Mouse (Mus musculus): ENCODE results near the gene Wdr83os. TPM values are rescaled to one million over a fixed set of nuclear protein-coding genes. Genes with fewer than 3 reads are reported as not detected.

Gene Wdr83os
- total and polyA plus RNA-seq, 3 experiments, result 40.9 to 103 (median 43.5) TPM

DNA sequence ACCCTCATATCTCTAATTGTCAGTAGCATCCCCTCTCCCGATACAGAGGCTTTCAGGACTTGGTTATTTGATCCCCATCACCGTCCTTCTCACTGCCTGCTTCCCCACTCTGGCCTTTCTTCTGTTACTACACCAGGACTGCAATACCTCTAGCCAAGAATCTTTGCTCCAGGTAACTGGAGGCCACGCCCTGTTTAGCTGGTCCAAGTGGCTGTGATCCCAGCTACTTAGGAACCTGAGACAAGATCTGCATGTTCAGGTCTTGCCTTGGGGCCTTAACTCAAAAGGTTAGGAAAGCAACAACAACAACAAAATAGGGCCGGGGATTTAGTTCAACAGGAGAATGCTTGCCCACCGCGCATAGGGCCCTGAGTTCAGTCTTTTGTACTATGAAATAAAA is 36.9 kb upstream of the Wdr83os start:
- DNase-seq (ENCODE audit: extremely low read depth), result no peak
- dilution Hi-C loops (cut with MboI; ENCODE audit: extremely low pct_ligation_motif_present, extremely low pct_unique_long_range_greater_than_20kb, low sequenced_read_pairs), result no loop called here
- H3K4me1 ChIP-seq (ENCODE audit: control insufficient read depth in 1 of 2, insufficient read depth in 2 of 2), result peaks cover 3 to 29% of the 10 kb centered on the region in 2 experiments
- peaks cover 76 to 89% of the 10 kb centered on the region in 2 experiments for H3K36me3 ChIP-seq (replicated peaks in 1 of 2; ENCODE audit: control insufficient read depth in 1 of 2, insufficient read depth in 1 of 2, low read length in 1 of 2)
- H3K27me3 ChIP-seq (replicated peaks), result no peaks in the 10 kb centered on the region
- no peak overlapping the region for H3K9ac ChIP-seq (ENCODE audit: insufficient read depth, low read depth)
- H3K27ac ChIP-seq (ENCODE audit: insufficient read depth, low read depth), result no peak overlapping the region
- in situ Hi-C loops (cut with MboI; ENCODE audit: low pct_ligation_motif_present, low pct_unique_long_range_greater_than_20kb, low sequenced_read_pairs), result no loop called here
- no peak for TF ChIP-seq USF2 (conservative IDR thresholded peaks at IDR 0.05; ENCODE audit: low read depth, low read length)
- no peak for TF ChIP-seq ZC3H11A (IDR thresholded peaks at IDR 0.05; ENCODE audit: low read depth, low read length)
- TF ChIP-seq USF1 (IDR thresholded peaks at IDR 0.05; ENCODE audit: low read depth, low read length), result no peak
- no peak for TF ChIP-seq BHLHE40 (IDR thresholded peaks at IDR 0.05; ENCODE audit: low read depth, low read length)
- TF ChIP-seq SIN3A (IDR thresholded peaks at IDR 0.05; ENCODE audit: low read length), result no peak
- TF ChIP-seq CTCF (conservative IDR thresholded peaks at IDR 0.05 in 1 of 2, IDR thresholded peaks at IDR 0.05 in 1 of 2; ENCODE audit: low read depth in 2 of 2, low read length in 2 of 2), result no peak
- H3K4me3 ChIP-seq (replicated peaks in 1 of 3; ENCODE audit: low read depth in 2 of 3, low read length in 2 of 3, poor library complexity in 1 of 3), result no peak overlapping the region
- H3K9me3 ChIP-seq (replicated peaks; ENCODE audit: low read length), result no peaks in the 10 kb centered on the region
- H3K79me2 ChIP-seq (replicated peaks; ENCODE audit: control insufficient read depth, extremely low read depth, insufficient read depth, poor library complexity, severe bottlenecking), result peaks cover 51% of the 10 kb centered on the region
- H3K4me2 ChIP-seq (ENCODE audit: insufficient read depth, low read depth, poor library complexity, severe bottlenecking), result no peak overlapping the region

DNA sequence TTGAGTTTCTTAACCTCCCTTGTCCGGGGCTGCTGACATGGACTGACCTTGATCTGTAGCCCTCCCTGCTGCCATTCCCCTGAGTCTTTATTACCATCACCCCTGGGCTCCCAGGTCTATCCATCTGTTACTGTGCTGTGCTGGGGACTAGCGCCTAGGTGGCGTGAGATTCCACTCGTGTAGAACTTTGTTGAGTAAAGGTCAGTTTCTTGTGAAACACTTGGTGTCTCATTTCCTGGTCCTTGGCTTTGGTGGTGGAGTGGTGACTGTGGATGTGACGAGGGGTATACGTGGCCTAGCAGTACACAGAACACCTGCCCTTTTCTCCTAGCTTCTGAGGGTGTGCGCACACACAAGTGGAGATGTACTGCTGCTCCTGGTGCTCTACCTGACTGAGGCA is 23.2 kb upstream of the Wdr83os start:
- no peak for DNase-seq (ENCODE audit: extremely low read depth)

DNA sequence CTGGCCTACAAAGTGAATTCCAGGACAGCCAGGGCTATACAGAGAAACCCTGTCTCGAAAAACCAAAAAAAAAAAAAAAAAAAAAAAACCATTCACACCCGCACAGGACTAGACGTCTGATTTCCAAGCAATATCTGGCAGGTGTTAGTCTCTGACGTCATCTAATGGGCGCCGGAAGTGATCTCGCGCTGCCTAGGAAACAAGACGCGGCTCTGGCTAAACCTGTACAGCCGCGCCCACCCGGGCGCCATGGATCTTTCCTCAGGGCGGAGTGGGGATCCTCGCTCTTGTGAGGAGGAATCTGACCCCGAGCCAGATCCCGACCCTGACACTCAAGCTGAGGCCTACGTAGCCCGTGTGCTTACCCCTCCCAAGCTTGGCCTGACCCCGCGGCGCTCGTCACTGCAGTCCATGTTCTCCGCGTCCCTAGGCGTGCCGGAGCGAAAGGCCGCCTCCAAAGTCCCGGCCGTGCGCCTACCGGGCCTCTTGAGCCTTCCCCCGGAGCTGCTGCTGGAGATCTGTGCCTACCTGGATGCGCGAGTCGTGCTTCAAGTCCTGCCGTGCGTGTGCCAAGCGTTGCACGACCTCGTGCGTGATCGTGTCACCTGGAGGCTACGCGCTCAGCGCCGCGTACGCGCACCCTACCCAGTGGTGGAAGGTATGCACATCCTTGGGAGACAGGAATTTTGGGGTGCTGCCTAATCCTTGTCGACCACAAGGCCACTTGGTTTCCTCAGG is 20.5 kb upstream of the Wdr83os start, which contains the start of gene Fbxw9:
TSS of gene Fbxw9 (plus strand) at position 177 of the 738 bp plus-strand sequence.
- H3K27ac ChIP-seq (ENCODE audit: insufficient read depth, low read depth), result no peak within 1 kb of the TSS
- TF ChIP-seq ZNF384 (IDR thresholded peaks at IDR 0.05; ENCODE audit: low read depth, low read length) (peak; percentile 85), CHD1 (IDR thresholded peaks at IDR 0.05; ENCODE audit: low read depth, low read length) (no peak), USF2 (conservative IDR thresholded peaks at IDR 0.05; ENCODE audit: low read depth, low read length) (no peak), JUN (IDR thresholded peaks at IDR 0.05; ENCODE audit: insufficient read depth, low read depth, low read length) (0 out of 2 replicates have a peak, but pooled peaks have one; percentile 15), MEF2A (IDR thresholded peaks at IDR 0.05; ENCODE audit: borderline replicate concordance, low read depth, low read length) (no peak), MXI1 (IDR thresholded peaks at IDR 0.05; ENCODE audit: low read depth, low read length) (peak; percentile 95), JUND (conservative IDR thresholded peaks at IDR 0.05; ENCODE audit: low read depth, low read length) (0 out of 2 replicates have a peak, but pooled peaks have one; percentile 29), CHD2 (IDR thresholded peaks at IDR 0.05; ENCODE audit: low read length) (no peak; the same call in 1 of the 2 replicates), SIN3A (IDR thresholded peaks at IDR 0.05; ENCODE audit: low read length) (peak; percentile 100), POLR2A (IDR thresholded peaks at IDR 0.05; ENCODE audit: low read depth, low read length) (peak; percentile 53; the same call in 1 of the 2 replicates), ZMIZ1 (IDR thresholded peaks at IDR 0.05; ENCODE audit: low read depth, low read length) (no peak), MYC (IDR thresholded peaks at IDR 0.05; ENCODE audit: low read depth, low read length) (no peak), RAD21 (IDR thresholded peaks at IDR 0.05; ENCODE audit: low read depth, low read length) (no peak), UBTF (IDR thresholded peaks at IDR 0.05; ENCODE audit: low read depth, low read length) (no peak), NELFE (IDR thresholded peaks at IDR 0.05; ENCODE audit: low read depth, low read length) (no peak)

More for the DNA sequence above, 23.2 kb upstream of the Wdr83os start:
- Histone ChIP-seq H3K36me3 (replicated peaks in 1 of 2; ENCODE audit: control insufficient read depth in 1 of 2, insufficient read depth in 1 of 2, low read length in 1 of 2) (peaks cover 45 to 63% of the 10 kb centered on the region in 2 experiments), H3K9ac (ENCODE audit: insufficient read depth, low read depth) (no peak overlapping the region), H3K27ac (ENCODE audit: insufficient read depth, low read depth) (no peak overlapping the region), H3K79me2 (replicated peaks; ENCODE audit: control insufficient read depth, extremely low read depth, insufficient read depth, poor library complexity, severe bottlenecking) (no peaks in the 10 kb centered on the region), H3K4me3 (replicated peaks in 1 of 3; ENCODE audit: low read depth in 2 of 3, low read length in 2 of 3, poor library complexity in 1 of 3) (no peak overlapping the region), H3K4me2 (ENCODE audit: insufficient read depth, low read depth, poor library complexity, severe bottlenecking) (no peak overlapping the region), H3K4me1 (ENCODE audit: control insufficient read depth in 1 of 2, insufficient read depth in 2 of 2) (peaks cover 5 to 18% of the 10 kb centered on the region in 2 experiments), H3K27me3 (replicated peaks) (no peaks in the 10 kb centered on the region), H3K9me3 (replicated peaks; ENCODE audit: low read length) (no peaks in the 10 kb centered on the region)
- TF ChIP-seq BHLHE40 (IDR thresholded peaks at IDR 0.05; ENCODE audit: low read depth, low read length), result no peak
- TF ChIP-seq ZNF384 (IDR thresholded peaks at IDR 0.05; ENCODE audit: low read depth, low read length), result no peak
- no peak for TF ChIP-seq MXI1 (IDR thresholded peaks at IDR 0.05; ENCODE audit: low read depth, low read length)
- TF ChIP-seq EP300 (IDR thresholded peaks at IDR 0.05; ENCODE audit: low read length), result no peak
- no peak for TF ChIP-seq RAD21 (IDR thresholded peaks at IDR 0.05; ENCODE audit: low read depth, low read length)
- TF ChIP-seq ELF1 (IDR thresholded peaks at IDR 0.05; ENCODE audit: low read depth, low read length), result no peak
- TF ChIP-seq PAX5 (IDR thresholded peaks at IDR 0.05; ENCODE audit: low read length), result no peak
- TF ChIP-seq USF2 (conservative IDR thresholded peaks at IDR 0.05; ENCODE audit: low read depth, low read length), result no peak
- TF ChIP-seq MEF2A (IDR thresholded peaks at IDR 0.05; ENCODE audit: borderline replicate concordance, low read depth, low read length), result no peak
- no peak for TF ChIP-seq TBP (conservative IDR thresholded peaks at IDR 0.05; ENCODE audit: low read depth, low read length)
- TF ChIP-seq UBTF (IDR thresholded peaks at IDR 0.05; ENCODE audit: low read depth, low read length), result no peak
- no peak for TF ChIP-seq MAFK (IDR thresholded peaks at IDR 0.05; ENCODE audit: insufficient replicate concordance, low read length)
- TF ChIP-seq ZKSCAN1 (IDR thresholded peaks at IDR 0.05; ENCODE audit: borderline replicate concordance, low read depth, low read length), result no peak
- no peak for TF ChIP-seq CHD1 (IDR thresholded peaks at IDR 0.05; ENCODE audit: low read depth, low read length)
- no peak for TF ChIP-seq CHD2 (IDR thresholded peaks at IDR 0.05; ENCODE audit: low read length)
- TF ChIP-seq SMC3 (IDR thresholded peaks at IDR 0.05; ENCODE audit: low read depth, low read length), result no peak
- dilution Hi-C loops (cut with MboI; ENCODE audit: extremely low pct_ligation_motif_present, extremely low pct_unique_long_range_greater_than_20kb, low sequenced_read_pairs) (no loop called here), in situ Hi-C loops (cut with MboI; ENCODE audit: low pct_ligation_motif_present, low pct_unique_long_range_greater_than_20kb, low sequenced_read_pairs) (no loop called here)

More for the DNA sequence above, 20.5 kb upstream of the Wdr83os start, which contains the start of gene Fbxw9:
- peak; percentile 94 for DNase-seq (ENCODE audit: extremely low read depth)
- no peaks in the 10 kb centered on the region for H3K9me3 ChIP-seq (replicated peaks; ENCODE audit: low read length)
- in situ Hi-C loops (cut with MboI; ENCODE audit: low pct_ligation_motif_present, low pct_unique_long_range_greater_than_20kb, low sequenced_read_pairs), result no loop called here
- no peaks in the 10 kb centered on the region for H3K27me3 ChIP-seq (replicated peaks)
- peaks cover 29 to 56% of the 10 kb centered on the region in 2 experiments for H3K36me3 ChIP-seq (replicated peaks in 1 of 2; ENCODE audit: control insufficient read depth in 1 of 2, insufficient read depth in 1 of 2, low read length in 1 of 2)
- dilution Hi-C loops (cut with MboI; ENCODE audit: extremely low pct_ligation_motif_present, extremely low pct_unique_long_range_greater_than_20kb, low sequenced_read_pairs), result no loop called here
- H3K79me2 ChIP-seq (replicated peaks; ENCODE audit: control insufficient read depth, extremely low read depth, insufficient read depth, poor library complexity, severe bottlenecking), result no peaks in the 10 kb centered on the region
- peak within 1 kb of the TSS; percentile 85 to 100 (median 93) for H3K4me3 ChIP-seq (replicated peaks in 1 of 3; ENCODE audit: low read depth in 2 of 3, low read length in 2 of 3, poor library complexity in 1 of 3)
- H3K9ac ChIP-seq (ENCODE audit: insufficient read depth, low read depth), result peak within 1 kb of the TSS; percentile 83
- H3K4me2 ChIP-seq (ENCODE audit: insufficient read depth, low read depth, poor library complexity, severe bottlenecking), result peak within 1 kb of the TSS; percentile 86
- peaks cover 5 to 18% of the 10 kb centered on the region in 2 experiments for H3K4me1 ChIP-seq (ENCODE audit: control insufficient read depth in 1 of 2, insufficient read depth in 2 of 2)
